Mouse (Mus musculus): Measurements from ENCODE around the gene Git1.

- TF ChIP-seq CTCF (conservative IDR thresholded peaks at IDR 0.05 in 1 of 2, IDR thresholded peaks at IDR 0.05 in 1 of 2; ENCODE audit: low read depth in 2 of 2, low read length in 2 of 2) (no peak), EP300 (IDR thresholded peaks at IDR 0.05; ENCODE audit: low read length) (no peak)
These were observed 25.0 kb upstream of the Git1 start for GRCm38 (mm10) chr11:77468397-77468796.

Measured in CH12.LX (cell line).